Mouse (Mus musculus) hindbrain, postnatal 0 days (tissue): ENCODE measurements around the gene Sh3rf3. TPM values are rescaled to one million over a fixed set of nuclear protein-coding genes. Genes with fewer than 3 reads are reported as not detected.

Experiments
- ATAC-seq: fragments of 200-750 bp; cut with Nextera tagmentation; 2 replicates; pipeline ENCODE4 v1.8.0; 2017; ENCODE audit warnings: mild to moderate bottlenecking, moderate TSS enrichment, moderate library complexity
- DNase-seq: peaks from one replicate; pipeline ENCODE4 v3.0.0-alpha.2; 2015; ENCODE audit warnings: low spot score
- H3K27ac ChIP-seq: fragments of 300-500 bp; sonication (generic); 2 replicates; pipeline ENCODE4 v1.5.1; 2014; ENCODE audit warnings: mild to moderate bottlenecking
- H3K27me3 ChIP-seq: fragments of 300-500 bp; sonication (generic); 2 replicates; pipeline ENCODE4 v1.6.1; 2014; ENCODE audit warnings: low read length, mixed read lengths; ENCODE audit not compliant: insufficient read depth
- H3K36me3 ChIP-seq: fragments of 300-500 bp; sonication (generic); 2 replicates; pipeline ENCODE4 v1.6.1; 2014; ENCODE audit warnings: low read length, mixed read lengths; ENCODE audit not compliant: insufficient read depth
- H3K4me1 ChIP-seq: fragments of 300-500 bp; sonication (generic); 2 replicates; pipeline ENCODE4 v1.6.1; 2014; ENCODE audit warnings: antibody characterized with exemption, low read length, mixed read lengths; ENCODE audit not compliant: insufficient read depth
- H3K4me2 ChIP-seq: fragments of 300-500 bp; sonication (generic); 2 replicates; pipeline ENCODE4 v1.6.1; 2014; ENCODE audit warnings: low read depth, mild to moderate bottlenecking, low read length, moderate library complexity, mixed read lengths
- H3K4me3 ChIP-seq: fragments of 300-500 bp; sonication (generic); 2 replicates; pipeline ENCODE4 v1.5.1; 2014; ENCODE audit warnings: low read length
- H3K9ac ChIP-seq: fragments of 300-500 bp; sonication (generic); replicated peaks from 2 replicates; pipeline ENCODE4 v1.6.1; 2014; ENCODE audit warnings: mild to moderate bottlenecking, low read length, moderate library complexity, mixed read lengths
- H3K9me3 ChIP-seq: fragments of 300-500 bp; sonication (generic); 2 replicates; pipeline ENCODE4 v1.6.1; 2016; ENCODE audit warnings: low read length, mixed read lengths
- CTCF ChIP-seq: IDR thresholded peaks from 2 replicates; pipeline ENCODE4 v1.5.1; 2016; ENCODE audit warnings: antibody characterized with exemption, control low read depth, low read depth
- WGBS: fragments of 180-500 bp; shearing (Covaris S2); extraction: QIAGEN DNeasy Blood & Tissue Kit; methylation state at CpG from one replicate; pipeline ENCODE4 v1.1.7; 2014; 5-methylcytosine and 5-hydroxymethylcytosine counted together
- polyA plus RNA-seq: library from polyadenylated mRNA; unstranded; fragments of >200 nt; fragmentation: Nextera tagmentation; extraction: Ambion mirVana; gene quantifications from 2 replicates; pipeline ENCODE4 v1.2.1, GENCODE M21; 2015
- total RNA-seq: library from RNA; depleted of rRNA; stranded (reverse); fragments of >200 nt; gene quantifications from 2 replicates; pipeline ENCODE4 v1.2.3, GENCODE M21; 2014

Gene Sh3rf3
- total and polyA plus RNA-seq, 2 experiments from 2014 or later, result 2.2 to 23.8 TPM

- Histone ChIP-seq H3K9ac (no peak overlapping the region), H3K27ac (no peak overlapping the region), H3K36me3 (no peaks in the 10 kb centered on the region), H3K9me3 (no peaks in the 10 kb centered on the region), H3K27me3 (no peaks in the 10 kb centered on the region), H3K4me1 (no peaks in the 10 kb centered on the region), H3K4me3 (no peak overlapping the region), H3K4me2 (no peak overlapping the region)
- TF ChIP-seq CTCF, result no peak
- ATAC-seq (no peak), DNase-seq (no peak)
- 94% methylated on average over 1 of the region's 1 CpGs for WGBS
These were observed 159.0 kb downstream of the Sh3rf3 start for GRCm38 (mm10) chr10:58972115-58972514.

DNA sequence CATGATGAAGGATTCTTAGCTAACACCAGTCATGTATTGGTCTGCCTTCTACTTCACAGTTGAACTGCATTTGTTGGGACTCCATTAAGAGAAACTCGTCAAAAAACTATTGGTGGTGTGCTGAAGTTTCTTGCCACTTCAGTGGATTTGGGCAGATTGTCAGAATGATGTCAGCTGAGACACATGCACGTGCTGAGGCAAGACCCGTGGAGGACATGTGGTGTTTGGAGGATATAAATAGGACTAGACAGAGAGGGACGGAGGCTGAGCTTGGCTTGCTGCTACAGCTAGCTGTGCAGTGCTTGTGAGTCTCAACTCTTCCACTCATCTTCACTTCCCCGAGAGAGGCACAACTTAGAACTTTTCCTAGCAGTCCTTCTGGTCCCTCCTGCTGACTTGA, 161.0 kb downstream of the Sh3rf3 start:
- Histone ChIP-seq H3K4me3 (no peak overlapping the region), H3K9ac (no peak overlapping the region), H3K27ac (no peak overlapping the region), H3K36me3 (no peaks in the 10 kb centered on the region), H3K4me1 (no peaks in the 10 kb centered on the region), H3K9me3 (no peaks in the 10 kb centered on the region), H3K27me3 (no peaks in the 10 kb centered on the region), H3K4me2 (no peak overlapping the region)
- WGBS, result 62% methylated on average over 5 of the region's 5 CpGs
- ATAC-seq, result no peak
- TF ChIP-seq CTCF, result no peak
- DNase-seq, result no peak

DNA sequence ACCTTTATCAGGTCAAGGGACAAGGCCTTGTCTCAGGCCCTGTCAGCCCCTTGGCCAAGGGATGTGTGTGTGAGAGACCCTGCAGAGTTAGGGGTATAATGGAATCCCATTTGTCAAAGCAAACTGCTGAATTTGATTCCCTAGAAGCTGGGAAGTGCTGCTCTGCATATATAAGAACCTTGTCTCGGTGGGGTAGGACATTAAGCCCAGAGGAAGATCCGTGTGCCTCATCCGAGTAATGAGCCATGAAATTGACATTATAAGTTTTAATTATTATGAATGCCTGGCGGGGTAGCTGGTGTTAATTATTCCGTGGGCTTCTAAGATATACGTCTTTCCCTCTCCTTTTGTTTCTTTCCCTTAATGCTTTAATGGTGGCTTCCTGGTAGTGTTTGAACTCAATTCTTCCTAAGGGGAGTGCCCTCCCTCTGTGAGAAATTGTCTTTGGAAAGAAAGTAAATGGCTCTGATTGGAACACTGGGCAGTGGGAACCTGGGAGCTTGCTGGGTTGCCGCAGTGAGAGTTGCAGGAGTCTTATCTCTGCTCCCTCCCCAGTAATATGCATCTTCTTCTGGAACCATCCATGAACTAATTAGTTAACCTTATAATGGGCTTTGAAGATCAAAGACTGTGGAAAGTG, 166.3 kb downstream of the Sh3rf3 start:
- no peak overlapping the region for H3K9ac ChIP-seq
- ATAC-seq, result peak; percentile 40; the same call in 1 of the 2 replicates
- peaks cover 13% of the 10 kb centered on the region; the same call in 1 of the 2 replicates for H3K4me1 ChIP-seq
- no peak overlapping the region for H3K4me3 ChIP-seq
- TF ChIP-seq CTCF, result no peak
- H3K27me3 ChIP-seq, result no peaks in the 10 kb centered on the region
- 24% methylated on average over 7 of the region's 7 CpGs for WGBS
- H3K4me2 ChIP-seq, result no peak overlapping the region
- peak; percentile 27 for DNase-seq
- no peaks in the 10 kb centered on the region for H3K9me3 ChIP-seq
- no peak overlapping the region for H3K27ac ChIP-seq
- no peaks in the 10 kb centered on the region for H3K36me3 ChIP-seq

- Histone ChIP-seq H3K4me3 (no peak overlapping the region), H3K27me3 (no peaks in the 10 kb centered on the region), H3K9me3 (no peaks in the 10 kb centered on the region), H3K9ac (no peak overlapping the region), H3K4me1 (peaks cover 13% of the 10 kb centered on the region; the same call in 1 of the 2 replicates), H3K36me3 (no peaks in the 10 kb centered on the region), H3K27ac (no peak overlapping the region), H3K4me2 (no peak overlapping the region)
- peak; percentile 43; the same call in 1 of the 2 replicates for ATAC-seq
- DNase-seq, result peak; percentile 38
- WGBS, result 56% methylated on average over 9 of the region's 9 CpGs
- no peak for TF ChIP-seq CTCF
These were observed 168.6 kb downstream of the Sh3rf3 start for GRCm38 (mm10) chr10:58981674-58982329.

- H3K9me3 ChIP-seq, result no peaks in the 10 kb centered on the region
- H3K27me3 ChIP-seq, result no peaks in the 10 kb centered on the region
- H3K27ac ChIP-seq, result no peak overlapping the region
- peaks cover 13% of the 10 kb centered on the region; the same call in 1 of the 2 replicates for H3K4me1 ChIP-seq
- no peaks in the 10 kb centered on the region for H3K36me3 ChIP-seq
- 39% methylated on average over 5 of the region's 5 CpGs for WGBS
- TF ChIP-seq CTCF, result no peak
- H3K4me3 ChIP-seq, result no peak overlapping the region
- DNase-seq, result no peak
- no peak overlapping the region for H3K4me2 ChIP-seq
- no peak for ATAC-seq
- no peak overlapping the region for H3K9ac ChIP-seq
These were observed 169.5 kb downstream of the Sh3rf3 start for GRCm38 (mm10) chr10:58982546-58983154.

- no peak for TF ChIP-seq CTCF
- Histone ChIP-seq H3K9ac (no peak overlapping the region), H3K36me3 (no peaks in the 10 kb centered on the region), H3K4me1 (no peaks in the 10 kb centered on the region), H3K4me2 (no peak overlapping the region), H3K27ac (no peak overlapping the region), H3K9me3 (no peaks in the 10 kb centered on the region), H3K27me3 (no peaks in the 10 kb centered on the region), H3K4me3 (no peak overlapping the region)
- ATAC-seq (no peak), DNase-seq (no peak)
- 83% methylated on average over 3 of the region's 3 CpGs for WGBS
These were observed 178.5 kb downstream of the Sh3rf3 start for GRCm38 (mm10) chr10:58991611-58992010.
